Mouse (Mus musculus) yolk sac, embryonic 10.5 days (tissue): ENCODE data around the gene Ppp1r13b.

Experiments used
- DNase-seq: peaks from one replicate; pipeline ENCODE4 v3.0.0-alpha.2; 2017; ENCODE audit warnings: low spot score

The Ppp1r13b gene

DNA sequence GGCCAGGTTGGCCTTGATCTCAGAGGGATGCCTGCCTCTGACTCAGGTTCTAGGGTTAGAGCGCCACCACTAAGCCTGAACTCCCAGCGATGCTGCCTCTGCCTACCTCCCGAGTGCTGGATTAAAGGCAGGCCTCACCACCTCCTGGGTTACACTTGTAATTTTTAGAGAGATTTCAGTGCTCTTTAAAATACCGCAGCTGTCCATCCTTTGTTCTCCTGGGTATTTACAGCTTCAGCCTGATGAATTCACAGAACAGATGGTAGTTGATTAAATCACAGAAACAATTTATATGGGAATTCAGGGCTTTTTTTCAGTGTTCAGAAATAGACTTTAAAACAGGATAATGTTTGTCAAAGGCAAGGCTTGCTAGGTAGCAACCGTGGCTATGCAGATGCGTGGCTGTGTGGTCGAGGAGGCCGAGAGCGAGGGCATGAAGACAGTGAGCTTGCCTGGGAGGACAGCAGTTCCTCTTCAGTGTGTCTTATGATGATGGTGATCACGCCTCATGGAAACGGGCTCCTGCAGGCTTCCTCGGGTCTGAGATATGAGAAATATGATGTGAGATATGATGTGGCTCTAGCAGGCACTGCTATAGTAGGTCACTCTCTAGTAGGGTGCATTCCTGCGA, 116.3 kb downstream of the Ppp1r13b start:
- no peak for DNase-seq

DNA sequence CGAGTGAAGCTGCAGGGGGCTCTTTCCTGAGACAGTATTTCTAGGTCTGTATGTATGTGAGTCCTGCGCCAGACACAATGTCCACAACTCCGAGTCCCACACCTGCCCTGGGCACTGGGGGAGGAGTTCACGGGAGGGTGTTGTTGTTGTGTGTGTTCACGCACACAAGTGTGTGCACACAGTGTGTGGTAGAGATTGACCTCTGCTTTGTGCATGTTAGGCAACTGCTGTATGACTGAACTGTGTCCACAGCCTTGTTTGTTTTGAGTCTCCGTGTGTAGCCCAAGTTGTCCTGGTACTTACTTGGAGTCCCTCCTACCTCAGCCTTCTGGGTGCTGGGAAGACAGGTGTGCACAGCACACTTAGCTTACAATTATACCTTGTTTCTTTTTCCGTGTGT, 117.3 kb downstream of the Ppp1r13b start:
- DNase-seq = no peak

DNA sequence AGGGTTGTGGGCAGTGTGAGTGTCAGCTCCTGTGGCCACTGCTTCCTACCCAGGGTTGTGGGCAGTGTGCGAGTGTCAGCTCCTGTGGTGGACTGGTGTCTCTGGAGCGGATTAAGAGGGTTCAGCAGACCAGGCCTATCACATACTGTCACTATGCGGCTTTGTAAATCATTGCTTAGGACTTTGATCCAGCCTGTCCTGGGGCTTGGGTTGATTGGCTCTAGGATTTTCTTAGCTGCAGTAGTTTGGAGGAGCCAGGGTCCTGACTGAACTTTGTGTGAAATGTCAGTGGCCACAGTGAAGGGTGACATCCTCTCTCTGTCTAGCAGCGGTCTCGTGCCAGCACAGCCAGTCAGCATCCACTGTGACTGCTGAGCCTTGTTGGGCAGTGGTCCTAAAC, 117.8 kb downstream of the Ppp1r13b start:
- DNase-seq = peak; percentile 83

DNA sequence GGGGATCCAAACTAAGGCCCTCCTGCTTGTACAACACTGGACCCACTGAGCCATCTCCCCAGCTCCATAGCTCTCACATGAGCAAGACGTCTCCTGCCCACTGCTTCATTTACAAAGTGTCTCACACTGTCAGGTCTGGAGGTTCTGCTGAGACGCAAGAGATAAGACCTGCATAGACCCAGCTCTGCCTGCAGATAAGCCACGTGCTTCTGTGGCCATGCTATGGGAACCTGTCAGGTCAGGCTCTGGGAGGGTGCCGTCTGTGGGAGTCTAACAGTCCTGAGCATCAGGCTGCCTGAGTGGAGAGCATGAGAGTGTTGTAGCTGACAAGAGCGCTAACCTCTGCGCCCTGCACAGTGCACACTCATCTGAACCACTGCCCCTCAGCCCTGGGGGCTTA, 120.9 kb downstream of the Ppp1r13b start:
- DNase-seq = no peak

DNA sequence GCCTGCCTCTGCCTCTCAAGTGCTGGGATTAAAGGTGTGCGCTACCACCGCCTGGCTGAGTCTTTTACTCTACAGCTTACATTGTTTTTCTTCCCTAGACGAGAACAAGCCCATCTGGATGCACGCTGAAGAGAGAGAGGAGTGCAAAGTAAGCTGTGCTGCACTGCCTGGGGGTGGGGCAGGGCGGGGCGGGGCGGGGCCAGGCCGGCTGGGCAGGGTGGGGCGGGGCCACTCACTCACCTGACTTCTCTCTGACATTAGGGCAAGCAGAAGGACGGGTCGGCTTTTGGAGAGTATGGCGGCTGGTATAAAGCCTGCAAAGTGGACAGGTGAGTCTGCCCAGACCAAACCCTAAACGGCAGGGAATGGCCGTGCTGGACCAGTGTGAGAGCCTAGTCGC, 122.7 kb downstream of the Ppp1r13b start:
- peak; percentile 75 for DNase-seq

DNA sequence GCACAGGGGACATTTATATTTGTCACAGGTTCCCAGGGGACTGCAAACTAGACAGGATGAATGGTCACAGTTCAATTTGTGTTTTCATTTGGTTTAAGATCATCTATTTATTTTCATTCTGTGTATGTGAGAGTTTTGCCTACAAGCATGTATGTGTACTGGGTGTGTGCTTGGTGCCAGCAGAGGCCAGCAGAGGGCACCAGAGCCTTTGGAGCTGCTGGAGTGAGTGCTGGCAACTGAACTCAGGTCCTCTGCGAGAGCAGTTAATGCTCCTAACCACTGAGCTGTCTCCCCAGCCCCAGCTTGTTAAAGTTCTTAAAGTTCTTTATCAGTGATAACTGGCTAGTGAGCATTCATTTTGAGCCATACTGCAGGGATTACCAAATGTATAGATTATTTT, 128.4 kb downstream of the Ppp1r13b start:
- no peak for DNase-seq
